Mouse (Mus musculus): ENCODE results near the gene Cc2d2a. TPM values are rescaled to one million over a fixed set of nuclear protein-coding genes. Genes with fewer than 3 reads are reported as not detected.
A peak's percentile ranks its signal among the peaks of the same experiment; 100 is the strongest.

Gene Cc2d2a
- total and polyA plus RNA-seq, 3 experiments = not detected

DNA sequence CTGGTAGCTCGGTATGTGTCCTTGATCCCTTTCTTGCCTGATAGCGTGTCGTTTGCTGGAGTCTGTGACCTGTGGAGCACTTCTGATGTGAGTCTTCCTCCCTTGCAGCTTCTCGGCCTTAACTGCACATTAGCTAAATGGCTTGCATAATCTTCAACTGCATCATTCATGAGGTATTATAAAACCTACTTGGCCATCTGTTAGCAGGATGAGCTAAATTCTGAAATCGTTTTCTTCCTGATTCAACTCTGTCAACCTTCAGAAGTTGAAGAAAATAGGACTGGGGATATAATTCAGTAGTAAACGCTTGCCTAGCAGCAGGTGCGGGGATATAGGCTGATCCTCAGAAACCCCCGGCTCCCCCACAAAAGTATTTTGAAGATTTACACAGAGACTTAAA, 70.2 kb downstream of the Cc2d2a start:
- Histone ChIP-seq H3K36me3 (ENCODE audit: control insufficient read depth in 1 of 2, insufficient read depth in 2 of 2, low read length in 2 of 2) (no peaks in the 10 kb centered on the region), H3K4me3 (ENCODE audit: control insufficient read depth in 1 of 2, insufficient read depth in 1 of 2, low read depth in 2 of 2, low read length in 2 of 2) (no peak overlapping the region), H3K27me3 (ENCODE audit: control insufficient read depth in 1 of 2, insufficient read depth in 2 of 2, low read length in 2 of 2) (no peaks in the 10 kb centered on the region), H3K4me1 (ENCODE audit: control insufficient read depth in 1 of 2, insufficient read depth in 2 of 2, low read length in 2 of 2) (no peaks in the 10 kb centered on the region), H3K9me3 (replicated peaks; ENCODE audit: insufficient read depth, low read length) (no peaks in the 10 kb centered on the region), H3K79me2 (ENCODE audit: control insufficient read depth, insufficient read depth, low read length, poor library complexity) (no peaks in the 10 kb centered on the region), H3K9ac (ENCODE audit: control insufficient read depth, low read depth, low read length, poor library complexity, severe bottlenecking) (no peak overlapping the region), H3K27ac (ENCODE audit: control insufficient read depth, low read depth, low read length) (no peak overlapping the region)
- no peak for DNase-seq (ENCODE audit: low read depth, low spot score)
- no peak for TF ChIP-seq MXI1 (IDR thresholded peaks at IDR 0.05; ENCODE audit: low read depth, low read length)
- TF ChIP-seq TBP (IDR thresholded peaks at IDR 0.05; ENCODE audit: low read depth, low read length) = no peak

GRCm38 (mm10) chr5:43744187-43744586, 82.0 kb downstream of the Cc2d2a start:
- H3K4me3 ChIP-seq (ENCODE audit: control insufficient read depth in 1 of 2, insufficient read depth in 1 of 2, low read depth in 2 of 2, low read length in 2 of 2) = no peak overlapping the region
- no peak overlapping the region for H3K27ac ChIP-seq (ENCODE audit: control insufficient read depth, low read depth, low read length)
- peaks cover 4 to 7% of the 10 kb centered on the region in 2 experiments; a peak in 3 of 4 replicates for H3K36me3 ChIP-seq (ENCODE audit: control insufficient read depth in 1 of 2, insufficient read depth in 2 of 2, low read length in 2 of 2)
- H3K27me3 ChIP-seq (ENCODE audit: control insufficient read depth in 1 of 2, insufficient read depth in 2 of 2, low read length in 2 of 2) = no peaks in the 10 kb centered on the region
- TF ChIP-seq ETS1 (IDR thresholded peaks at IDR 0.05; ENCODE audit: low read depth, low read length) (no peak), MAFK (IDR thresholded peaks at IDR 0.05; ENCODE audit: borderline replicate concordance, low read depth, low read length) (peak; percentile 94), CTCF (IDR thresholded peaks at IDR 0.05 in 2 of 3, conservative IDR thresholded peaks at IDR 0.05 in 1 of 3; ENCODE audit: control insufficient read depth in 1 of 3, insufficient read depth in 1 of 3, low read depth in 2 of 3, low read length in 3 of 3, poor library complexity in 1 of 3, severe bottlenecking in 1 of 3) (peak in 1 of 3 experiments; percentile 47; a peak in 2 of 6 replicates), POLR2AphosphoS2 (IDR thresholded peaks at IDR 0.05; ENCODE audit: low read length) (no peak)
- peak; percentile 70 for DNase-seq (ENCODE audit: low read depth, low spot score)
- peaks cover 0 to 4% of the 10 kb centered on the region in 2 experiments; a peak in 2 of 4 replicates for H3K4me1 ChIP-seq (ENCODE audit: control insufficient read depth in 1 of 2, insufficient read depth in 2 of 2, low read length in 2 of 2)
- H3K79me2 ChIP-seq (ENCODE audit: control insufficient read depth, insufficient read depth, low read length, poor library complexity) = no peaks in the 10 kb centered on the region
- no peaks in the 10 kb centered on the region for H3K9me3 ChIP-seq (replicated peaks; ENCODE audit: insufficient read depth, low read length)
- H3K9ac ChIP-seq (ENCODE audit: control insufficient read depth, low read depth, low read length, poor library complexity, severe bottlenecking) = no peak overlapping the region

GRCm38 (mm10) chr5:43745156-43745555, 83.0 kb downstream of the Cc2d2a start:
- Histone ChIP-seq H3K9ac (ENCODE audit: control insufficient read depth, low read depth, low read length, poor library complexity, severe bottlenecking) (no peak overlapping the region), H3K4me1 (ENCODE audit: control insufficient read depth in 1 of 2, insufficient read depth in 2 of 2, low read length in 2 of 2) (peaks cover 0 to 4% of the 10 kb centered on the region in 2 experiments; a peak in 2 of 4 replicates), H3K79me2 (ENCODE audit: control insufficient read depth, insufficient read depth, low read length, poor library complexity) (no peaks in the 10 kb centered on the region), H3K4me3 (ENCODE audit: control insufficient read depth in 1 of 2, insufficient read depth in 1 of 2, low read depth in 2 of 2, low read length in 2 of 2) (no peak overlapping the region), H3K27me3 (ENCODE audit: control insufficient read depth in 1 of 2, insufficient read depth in 2 of 2, low read length in 2 of 2) (no peaks in the 10 kb centered on the region), H3K9me3 (replicated peaks; ENCODE audit: insufficient read depth, low read length) (no peaks in the 10 kb centered on the region), H3K36me3 (ENCODE audit: control insufficient read depth in 1 of 2, insufficient read depth in 2 of 2, low read length in 2 of 2) (peaks cover 4 to 7% of the 10 kb centered on the region in 2 experiments; a peak in 3 of 4 replicates), H3K27ac (ENCODE audit: control insufficient read depth, low read depth, low read length) (no peak overlapping the region)
- no peak for TF ChIP-seq MXI1 (IDR thresholded peaks at IDR 0.05; ENCODE audit: low read depth, low read length)
- no peak for TF ChIP-seq ZKSCAN1 (IDR thresholded peaks at IDR 0.05; ENCODE audit: low read depth, low read length)
- no peak for TF ChIP-seq CHD1 (IDR thresholded peaks at IDR 0.05; ENCODE audit: low read depth, low read length)
- no peak for TF ChIP-seq CHD2 (IDR thresholded peaks at IDR 0.05; ENCODE audit: low read length)
- no peak for TF ChIP-seq POLR2AphosphoS5 (IDR thresholded peaks at IDR 0.05; ENCODE audit: borderline replicate concordance, low read depth, low read length)
- no peak for DNase-seq (ENCODE audit: low read depth, low spot score)
